Mouse (Mus musculus): Measurements from ENCODE around the gene Fsd1.

DNA sequence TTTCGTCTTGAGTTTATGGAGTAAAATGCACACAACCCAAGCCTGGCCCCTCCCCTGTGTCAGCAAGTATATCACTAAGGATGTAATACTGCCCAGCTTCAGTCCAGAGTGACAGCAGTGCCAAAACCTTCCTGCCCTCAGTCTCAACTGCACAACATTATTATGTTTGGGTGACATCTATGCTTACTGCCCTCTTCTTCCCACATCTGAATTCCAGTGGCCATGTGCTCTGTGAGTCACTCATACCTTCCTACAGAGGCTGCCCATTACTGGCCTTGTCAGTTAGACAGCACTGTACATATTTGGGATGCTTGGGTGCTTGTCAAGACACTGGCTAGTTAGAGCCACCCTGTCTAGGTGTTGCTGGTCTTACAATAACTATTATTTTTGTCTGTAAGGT, 40.0 kb downstream of the Fsd1 start:
- TF ChIP-seq GATA1 (IDR thresholded peaks at IDR 0.05; ENCODE audit: borderline replicate concordance, low read length) (no peak), CTCF (IDR thresholded peaks at IDR 0.05; ENCODE audit: low read depth, low read length) (no peak), POLR2AphosphoS5 (IDR thresholded peaks at IDR 0.05; ENCODE audit: insufficient replicate concordance, low read depth, low read length) (no peak), TAL1 (conservative IDR thresholded peaks at IDR 0.05; ENCODE audit: low read depth, low read length) (no peak), GATA2 (IDR thresholded peaks at IDR 0.05; ENCODE audit: borderline replicate concordance, low read depth, low read length) (no peak)
